Mouse (Mus musculus) megakaryocyte, embryonic 14.5 days (primary cell): Measurements from ENCODE around the gene Zfp536. TPM values are rescaled to one million over a fixed set of nuclear protein-coding genes. Genes with fewer than 3 reads are reported as not detected.

Experiments used
- H3K27me3 ChIP-seq: replicated peaks from 2 replicates; pipeline ENCODE3; 2012; ENCODE audit warnings: inconsistent platforms
- H3K36me3 ChIP-seq: replicated peaks from 2 replicates; pipeline ENCODE3; 2012; ENCODE audit warnings: low read length, inconsistent platforms, mixed read lengths
- H3K4me1 ChIP-seq: 2 replicates; pipeline ENCODE4 v1.6.1; 2012; ENCODE audit warnings: inconsistent platforms
- H3K4me3 ChIP-seq: replicated peaks from 2 replicates; pipeline ENCODE3; 2012; ENCODE audit warnings: moderate library complexity, mild to moderate bottlenecking, inconsistent platforms
- H3K9me3 ChIP-seq: 2 replicates; pipeline ENCODE4 v1.6.1; 2012; ENCODE audit warnings: inconsistent platforms
- FLI1 ChIP-seq: IDR thresholded peaks from 2 replicates; pipeline ENCODE4 v1.6.1; 2012; ENCODE audit warnings: low read length, inconsistent platforms, mixed read lengths
- GATA1 ChIP-seq: IDR thresholded peaks from 3 replicates; pipeline ENCODE4 v1.6.1; 2012; ENCODE audit warnings: mixed read lengths, low read length, inconsistent platforms, borderline replicate concordance
- polyA plus RNA-seq: library from polyadenylated mRNA; stranded (reverse); fragments of >175 nt; gene quantifications from 2 replicates; pipeline ENCODE4 v1.2.3, GENCODE M21; 2012; ENCODE audit warnings: low replicate concordance; ENCODE audit not compliant: insufficient read depth

Zfp536 gene
- polyA plus RNA-seq, 1 experiment, result not detected

- Histone ChIP-seq H3K4me1 (no peaks in the 10 kb centered on the region), H3K36me3 (no peaks in the 10 kb centered on the region), H3K4me3 (no peak overlapping the region), H3K9me3 (peaks cover 43% of the 10 kb centered on the region), H3K27me3 (no peaks in the 10 kb centered on the region)
- no peak for TF ChIP-seq FLI1
- TF ChIP-seq GATA1, result no peak
Observed at GRCm38 (mm10) chr7:37466477-37467243, 306.8 kb downstream of the Zfp536 start.

GRCm38 (mm10) chr7:37464186-37464721 is 309.2 kb downstream of the Zfp536 start:
- Histone ChIP-seq H3K9me3 (peaks cover 44% of the 10 kb centered on the region), H3K4me1 (no peaks in the 10 kb centered on the region), H3K4me3 (no peak overlapping the region), H3K27me3 (no peaks in the 10 kb centered on the region), H3K36me3 (no peaks in the 10 kb centered on the region)
- TF ChIP-seq FLI1, result no peak

- no peak for TF ChIP-seq GATA1
- Histone ChIP-seq H3K27me3 (no peaks in the 10 kb centered on the region), H3K4me3 (no peak overlapping the region), H3K4me1 (no peaks in the 10 kb centered on the region), H3K9me3 (peaks cover 32% of the 10 kb centered on the region), H3K36me3 (no peaks in the 10 kb centered on the region)
Observed at GRCm38 (mm10) chr7:37447523-37447922, 325.9 kb downstream of the Zfp536 start.

- TF ChIP-seq GATA1, result no peak
- TF ChIP-seq FLI1, result no peak
- peaks cover 26% of the 10 kb centered on the region for H3K9me3 ChIP-seq
- no peak overlapping the region for H3K4me3 ChIP-seq
- H3K27me3 ChIP-seq, result no peaks in the 10 kb centered on the region
- no peaks in the 10 kb centered on the region for H3K4me1 ChIP-seq
- no peaks in the 10 kb centered on the region for H3K36me3 ChIP-seq
Observed at GRCm38 (mm10) chr7:37439912-37440311, 333.5 kb downstream of the Zfp536 start.

GRCm38 (mm10) chr7:37439117-37439844 is 334.2 kb downstream of the Zfp536 start:
- H3K9me3 ChIP-seq, result peaks cover 26% of the 10 kb centered on the region
- H3K36me3 ChIP-seq, result no peaks in the 10 kb centered on the region
- H3K4me1 ChIP-seq, result no peaks in the 10 kb centered on the region
- TF ChIP-seq GATA1 (no peak), FLI1 (no peak)
- H3K4me3 ChIP-seq, result no peak overlapping the region
- H3K27me3 ChIP-seq, result no peaks in the 10 kb centered on the region

GRCm38 (mm10) chr7:37437887-37438286 is 335.6 kb downstream of the Zfp536 start:
- Histone ChIP-seq H3K9me3 (peaks cover 24% of the 10 kb centered on the region; the same call in 1 of the 2 replicates), H3K27me3 (no peaks in the 10 kb centered on the region), H3K36me3 (no peaks in the 10 kb centered on the region), H3K4me1 (no peaks in the 10 kb centered on the region), H3K4me3 (no peak overlapping the region)
- TF ChIP-seq GATA1 (no peak), FLI1 (no peak)

- H3K4me3 ChIP-seq, result no peak overlapping the region
- TF ChIP-seq FLI1 (no peak), GATA1 (no peak)
Observed at GRCm38 (mm10) chr7:37433156-37433555, 340.3 kb downstream of the Zfp536 start.

GRCm38 (mm10) chr7:37431471-37431870 is 342.0 kb downstream of the Zfp536 start:
- H3K4me3 ChIP-seq, result no peak overlapping the region
- H3K36me3 ChIP-seq, result no peaks in the 10 kb centered on the region
- H3K27me3 ChIP-seq, result no peaks in the 10 kb centered on the region
- H3K9me3 ChIP-seq, result peaks cover 42% of the 10 kb centered on the region; the same call in 1 of the 2 replicates
- H3K4me1 ChIP-seq, result no peaks in the 10 kb centered on the region
- TF ChIP-seq GATA1, result no peak
- no peak for TF ChIP-seq FLI1

More at GRCm38 (mm10) chr7:37433156-37433555, 340.3 kb downstream of the Zfp536 start:
- Histone ChIP-seq H3K9me3 (peaks cover 45% of the 10 kb centered on the region; the same call in 1 of the 2 replicates), H3K27me3 (no peaks in the 10 kb centered on the region), H3K36me3 (no peaks in the 10 kb centered on the region), H3K4me1 (no peaks in the 10 kb centered on the region)

- Histone ChIP-seq H3K27me3 (no peaks in the 10 kb centered on the region), H3K36me3 (no peaks in the 10 kb centered on the region), H3K9me3 (peaks cover 21% of the 10 kb centered on the region; the same call in 1 of the 2 replicates), H3K4me3 (no peak overlapping the region), H3K4me1 (no peaks in the 10 kb centered on the region)
- TF ChIP-seq GATA1, result no peak
- no peak for TF ChIP-seq FLI1
Observed at GRCm38 (mm10) chr7:37426061-37426460, 347.4 kb downstream of the Zfp536 start.

- Histone ChIP-seq H3K27me3 (no peaks in the 10 kb centered on the region), H3K36me3 (no peaks in the 10 kb centered on the region), H3K4me1 (no peaks in the 10 kb centered on the region), H3K9me3 (0 out of 2 replicates have a peak, but pooled peaks cover 3% of the 10 kb centered on the region), H3K4me3 (no peak overlapping the region)
- no peak for TF ChIP-seq GATA1
- TF ChIP-seq FLI1, result no peak
Observed at GRCm38 (mm10) chr7:37422966-37423365, 350.5 kb downstream of the Zfp536 start.

Other genes with a start within 250 kb of the Zfp536 start
- gene Uri1, start 249.9 kb upstream of the Zfp536 start, polyA plus RNA-seq, result 2.9 and 5.6 TPM in 2 replicates